Mouse (Mus musculus) layer of hippocampus, postnatal 25 days (tissue): ENCODE measurements around the gene Galnt9. TPM values are rescaled to one million over a fixed set of nuclear protein-coding genes. Genes with fewer than 3 reads are reported as not detected.

Source experiments
- DNase-seq, 2 experiments: peaks; one replicate each; pipeline ENCODE4 v3.0.0; 2022; ENCODE audit warnings: mixed read lengths in 2 of 2, low spot score in 1 of 2; ENCODE audit errors: extremely low spot score in 1 of 2
- total RNA-seq, 2 experiments: library from RNA; stranded (reverse); gene quantifications; 2 replicates each; pipeline ENCODE4 v1.2.3; 2021

Gene Galnt9
- total RNA-seq, 2 experiments from 2014 or later, result 111 to 124 TPM

DNA sequence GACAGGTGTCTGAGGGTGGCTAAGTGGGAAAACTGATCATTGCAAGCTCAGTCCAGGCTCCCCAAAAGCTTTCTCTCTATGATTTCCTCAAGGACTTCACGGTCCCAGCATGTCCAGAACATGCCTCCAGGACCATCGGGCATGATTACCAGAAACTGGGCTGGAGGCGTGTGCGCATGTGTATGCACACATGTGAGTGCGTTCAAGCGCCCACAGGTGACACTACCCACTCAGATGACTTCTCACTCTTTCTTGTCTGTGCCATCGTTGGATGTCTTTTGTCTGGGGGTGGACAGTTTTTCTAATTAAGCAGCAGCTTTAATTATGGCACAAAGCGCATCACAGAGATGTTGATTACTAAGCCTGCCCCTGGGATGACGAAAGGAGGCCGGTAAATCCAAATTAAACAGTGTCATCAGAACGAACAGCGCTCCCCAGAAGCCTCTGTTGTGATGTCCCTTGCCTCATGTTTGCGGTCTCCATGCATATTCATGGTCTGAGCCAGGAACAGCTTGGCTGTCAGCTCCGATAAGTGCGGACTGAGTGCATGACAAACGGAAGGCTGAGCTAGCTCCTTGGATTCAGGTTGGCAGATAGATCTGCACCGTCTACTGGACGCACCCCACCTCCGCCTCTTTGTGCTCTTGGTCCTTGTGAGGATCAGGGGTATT, 36.5 kb downstream of the Galnt9 start:
- no peak for DNase-seq

DNA sequence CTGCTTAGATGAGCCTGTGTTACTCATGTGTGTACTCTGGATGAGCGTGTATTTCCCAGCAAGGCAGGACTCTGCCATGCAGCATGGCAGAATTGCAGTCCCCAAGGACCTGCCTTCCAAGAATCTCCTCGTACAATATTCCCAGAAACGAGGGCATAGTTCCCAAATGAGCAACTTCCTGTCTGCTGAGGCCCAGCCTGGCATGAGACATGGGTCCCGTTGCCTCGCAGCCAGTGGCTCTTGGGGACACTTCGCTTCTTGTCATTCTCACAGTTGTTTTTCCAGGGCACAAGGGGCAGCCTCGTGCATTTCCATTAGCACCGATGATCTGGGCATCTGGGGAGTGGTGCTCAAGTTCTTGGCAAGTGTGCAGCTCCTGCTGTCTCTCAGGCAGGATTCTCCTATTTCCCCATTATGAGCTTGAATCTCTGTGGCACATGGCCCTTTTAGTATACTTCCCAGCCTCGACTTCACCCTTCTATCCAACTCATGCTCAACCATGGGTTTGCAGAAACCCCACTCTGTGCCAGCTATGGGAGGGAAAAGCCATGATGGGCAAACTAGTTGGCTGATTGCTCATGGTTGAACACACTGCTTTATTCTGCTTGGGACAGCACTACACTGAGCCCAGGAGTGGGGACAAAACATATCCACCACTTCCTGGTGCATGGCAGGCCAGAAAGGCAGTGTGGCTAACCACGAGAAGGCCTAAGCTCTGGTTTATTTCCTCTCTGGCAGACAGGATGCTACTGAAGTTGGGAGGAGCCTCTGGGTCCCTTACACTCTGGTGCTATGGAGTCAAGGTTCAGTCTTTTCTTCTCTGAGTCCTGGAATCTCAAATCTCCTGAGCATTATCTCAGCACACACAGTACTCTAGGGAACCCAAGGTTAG, 38.7 kb downstream of the Galnt9 start:
- DNase-seq, result no peak

GRCm38 (mm10) chr5:110587467-110587866, 43.3 kb downstream of the Galnt9 start:
- DNase-seq, result no peak

DNA sequence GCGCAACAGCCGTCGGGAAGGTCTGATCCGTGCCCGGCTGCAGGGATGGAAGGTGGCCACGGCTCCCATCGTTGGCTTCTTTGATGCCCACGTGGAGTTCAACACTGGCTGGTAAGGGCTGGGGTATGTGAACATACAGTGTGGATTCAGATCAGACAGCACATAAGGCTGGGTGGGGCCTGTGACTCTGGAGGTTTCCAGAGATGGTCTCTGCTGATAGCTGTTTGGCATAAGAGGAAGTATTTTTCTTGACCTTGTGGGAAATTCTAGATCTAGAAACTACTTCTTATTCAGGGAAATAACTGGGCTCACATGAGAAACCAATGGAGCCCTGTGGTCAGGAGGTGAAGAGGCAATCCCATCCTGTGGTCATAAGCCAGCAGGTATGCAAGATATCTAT, 45.7 kb downstream of the Galnt9 start:
- no peak for DNase-seq

DNA sequence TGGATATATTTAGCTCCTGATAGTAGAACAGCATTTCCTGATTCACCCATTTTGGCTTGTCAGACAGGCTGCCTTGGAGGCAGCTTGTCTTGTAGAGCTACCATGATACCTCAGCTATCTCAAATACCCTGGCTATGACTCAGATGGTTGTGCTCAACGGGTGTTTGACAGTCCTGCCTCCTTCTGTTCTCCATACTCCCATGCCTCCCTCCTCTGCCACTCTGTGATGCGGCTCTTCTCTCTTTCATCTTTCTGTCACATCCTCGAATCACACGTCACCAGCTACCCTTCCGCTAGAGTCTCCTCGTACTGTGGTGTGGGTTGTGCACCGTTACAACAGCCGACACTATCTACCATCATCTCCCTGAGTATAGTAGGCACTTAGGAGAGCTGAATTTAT, 50.3 kb downstream of the Galnt9 start:
- no peak for DNase-seq

GRCm38 (mm10) chr5:110595341-110595740, 51.2 kb downstream of the Galnt9 start:
- DNase-seq, result no peak

GRCm38 (mm10) chr5:110596086-110596780, 52.1 kb downstream of the Galnt9 start:
- DNase-seq, result no peak

DNA sequence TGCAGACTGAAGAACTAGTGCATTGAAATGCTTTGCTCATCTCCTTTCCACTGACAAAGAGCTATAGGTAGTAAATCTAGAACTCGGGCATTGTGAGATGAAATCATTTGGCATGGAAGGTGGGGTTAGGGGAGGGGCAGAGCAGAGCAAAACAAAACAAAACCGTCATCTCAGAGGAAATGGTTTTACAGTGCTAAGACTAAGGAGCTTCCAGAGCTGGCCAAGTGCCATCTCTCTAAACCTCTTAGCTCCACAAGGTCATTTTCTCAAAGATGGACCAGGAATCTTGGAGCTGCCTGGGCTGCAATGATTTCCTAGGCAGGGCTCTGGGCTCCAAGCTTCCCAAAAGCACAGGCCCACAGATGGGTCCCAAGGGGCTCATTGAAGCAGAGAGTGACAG, 53.3 kb downstream of the Galnt9 start:
- no peak for DNase-seq

- no peak for DNase-seq
Observed at GRCm38 (mm10) chr5:110598298-110599095, 54.3 kb downstream of the Galnt9 start.

- no peak for DNase-seq
Observed at GRCm38 (mm10) chr5:110603016-110603685, 59.0 kb downstream of the Galnt9 start.

- DNase-seq, result no peak
Observed at GRCm38 (mm10) chr5:110604311-110604710, 60.2 kb downstream of the Galnt9 start.

DNA sequence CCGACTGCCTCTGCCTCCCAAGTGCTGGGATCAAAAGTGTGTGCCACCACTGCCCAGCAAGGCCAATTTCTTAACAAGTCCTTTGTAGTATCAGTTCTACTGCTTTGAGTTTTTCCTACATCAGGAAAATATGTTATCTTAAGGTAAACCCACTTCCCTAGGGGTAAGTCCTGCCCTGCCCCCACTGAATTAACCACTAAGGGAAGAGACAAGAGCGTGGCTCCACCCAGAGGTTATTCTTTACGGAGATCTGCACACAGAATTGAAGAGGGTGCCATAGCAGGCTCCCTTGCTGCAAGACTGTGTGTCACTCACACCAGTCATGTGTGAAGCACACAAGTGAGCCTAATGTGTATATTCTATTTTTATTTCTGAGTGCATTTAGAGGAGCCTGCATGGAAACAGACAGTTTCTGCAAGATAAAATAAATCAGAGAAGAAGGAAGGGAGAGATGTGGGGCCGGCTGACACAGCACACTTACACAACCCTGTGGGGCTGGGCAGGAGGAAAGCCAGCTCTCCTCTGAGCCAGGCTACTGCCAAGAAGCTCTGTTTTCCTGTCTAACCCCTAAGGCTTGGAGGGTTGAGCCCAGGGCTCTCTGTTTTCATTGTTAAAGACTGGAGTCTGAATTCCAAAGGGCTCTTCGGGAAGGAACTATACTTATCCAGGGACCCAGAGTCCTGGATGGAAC, 61.5 kb downstream of the Galnt9 start:
- no peak for DNase-seq

- no peak for DNase-seq
Observed at GRCm38 (mm10) chr5:110607767-110608166, 63.6 kb downstream of the Galnt9 start.

DNA sequence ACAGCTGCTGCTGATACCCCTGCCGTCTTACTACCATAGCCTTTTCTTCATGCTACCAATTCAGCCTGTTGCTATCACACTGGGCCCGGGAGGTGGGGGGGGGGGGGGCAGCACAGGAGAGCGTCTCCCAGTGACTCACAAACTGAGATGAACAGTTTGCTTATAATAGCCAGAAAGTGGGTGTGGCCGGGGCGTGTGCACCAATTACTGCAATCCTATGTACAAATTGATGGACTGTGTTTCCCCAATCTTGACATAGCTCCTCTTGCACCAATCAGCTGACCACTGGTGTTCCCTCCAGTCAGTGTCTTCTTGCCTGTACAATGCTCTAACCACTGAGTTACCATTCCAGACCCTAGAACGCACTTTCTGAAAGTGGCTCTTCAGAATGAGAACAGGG, 64.2 kb downstream of the Galnt9 start:
- no peak for DNase-seq

GRCm38 (mm10) chr5:110608941-110609340, 64.8 kb downstream of the Galnt9 start:
- no peak for DNase-seq

DNA sequence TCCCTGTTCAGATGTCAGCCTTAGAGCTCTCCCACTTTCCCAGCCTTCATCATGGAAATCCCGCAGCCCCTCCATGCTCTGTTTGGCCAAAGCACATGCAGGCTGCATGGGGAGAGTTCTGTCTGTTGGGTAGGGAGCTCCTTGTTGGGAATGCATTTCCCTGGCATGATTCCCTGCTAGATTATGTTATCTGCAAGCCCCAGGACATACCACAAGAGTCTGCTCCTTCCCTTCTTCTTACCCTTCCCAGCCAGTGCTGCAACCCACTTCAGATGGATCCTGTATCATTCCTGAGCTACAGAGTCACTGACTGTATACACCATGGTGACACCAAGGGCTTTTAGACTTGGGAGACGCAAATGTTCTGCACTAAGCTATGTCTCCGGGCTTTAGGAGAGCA, 65.3 kb downstream of the Galnt9 start:
- DNase-seq, result no peak

- DNase-seq, result no peak
Observed at GRCm38 (mm10) chr5:110609868-110610267, 65.7 kb downstream of the Galnt9 start.

DNA sequence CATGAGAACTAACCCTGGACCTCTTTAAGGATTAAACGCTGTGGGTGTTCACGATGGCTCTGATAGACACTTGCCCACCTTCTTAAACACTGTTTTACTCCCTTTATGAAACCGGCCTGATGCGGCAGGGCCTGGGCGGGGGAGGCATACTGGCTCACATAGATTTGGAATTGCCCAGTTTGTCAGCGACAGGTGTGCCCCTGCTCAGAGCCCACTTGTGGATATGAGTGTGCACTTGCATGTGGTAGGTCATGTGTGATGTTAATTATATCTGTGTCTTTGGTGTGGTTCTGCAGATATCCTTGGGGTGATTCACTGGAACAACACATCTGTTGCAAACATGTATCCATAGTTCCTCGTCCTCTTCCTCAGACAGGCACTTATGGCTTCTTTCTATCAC, 66.3 kb downstream of the Galnt9 start:
- DNase-seq, result no peak

GRCm38 (mm10) chr5:110611435-110612158, 67.4 kb downstream of the Galnt9 start:
- peak in 1 of 2 experiments; percentile 16 for DNase-seq
